ENCODE assay signal across 20 mouse cellular contexts in genomic region chr11:22247069-22247468, GRCm38 (mm10).
A peak's percentile ranks its signal among the peaks of the same experiment; 100 is the strongest.
DNase-seq lines count a peak whose midpoint lies in the region; TF ChIP-seq lines count a peak whose summit lies in the region.
"Had no signal": no experiment of that assay in that cellular context is flagged by ENCODE, and none has a peak within 500 bp of the region (broad histone marks: within the 10 kb centered on the region; RNA-seq: fewer than 3 reads in every experiment).

No protein-coding gene starts in this region.

- H3K79me2 ChIP-seq in C2C12 (ENCODE audit: control insufficient read depth, insufficient read depth), result no peaks in the 10 kb centered on the region

- peak; percentile 26 for DNase-seq in lung, postnatal 36 days
- no peak for DNase-seq in lung, postnatal 4 days
- DNase-seq in R1 (ENCODE audit: low read depth, low spot score), result peak; percentile 44
- peak; percentile 41 to 46 for DNase-seq in heart, postnatal 14 days
- DNase-seq in spleen, postnatal 14 days (ENCODE audit: low spot score in 2 of 2), result no peak
- no peak for DNase-seq in left cerebral cortex, postnatal 36 days (ENCODE audit: low spot score in 2 of 2)
- DNase-seq in adrenal gland, postnatal 25 days, result no peak
- DNase-seq: adrenal gland, postnatal 14 days; cerebellum, adult 8-10 months; lung, adult 2 months; right cerebral cortex, postnatal 14 days; thymus, postnatal 14 days had no signal

- no peak for TF ChIP-seq CTCF in C2C12 (IDR thresholded peaks at IDR 0.05; ENCODE audit: control insufficient read depth, insufficient read depth, insufficient read length)

- H3K79me3 ChIP-seq in C2C12 (ENCODE audit: low read depth), result no peaks in the 10 kb centered on the region

- H3ac ChIP-seq in C2C12 (ENCODE audit: control insufficient read depth, insufficient read length, low read depth), result peak overlapping the region; percentile 30

- no peak overlapping the region for H3K4me3 ChIP-seq in C2C12 (ENCODE audit: insufficient read depth, poor library complexity, severe bottlenecking)
- H3K4me3 ChIP-seq: forebrain, embryonic 10.5 days; kidney, embryonic 15.5 days; limb, embryonic 12.5 days; liver, embryonic 12.5 days; midbrain, embryonic 12.5 days; neural tube, embryonic 13.5 days; stomach, embryonic 15.5 days had no signal

- intact Hi-C loops in heart, postnatal 14 days (cut with DNase I), result no loop called here
- intact Hi-C loops in left cerebral cortex, postnatal 36 days (cut with DNase I), result no loop called here

- no peaks in the 10 kb centered on the region for H3K27me3 ChIP-seq in C2C12 (ENCODE audit: control insufficient read depth, insufficient read depth, insufficient read length)
- H3K27me3 ChIP-seq: kidney, embryonic 15.5 days; limb, embryonic 12.5 days; liver, embryonic 12.5 days; midbrain, embryonic 12.5 days; neural tube, embryonic 13.5 days; stomach, embryonic 15.5 days had no signal

- no peaks in the 10 kb centered on the region for H3K36me3 ChIP-seq in C2C12 (ENCODE audit: control insufficient read depth, insufficient read depth)
- H3K36me3 ChIP-seq: kidney, embryonic 15.5 days; limb, embryonic 12.5 days; liver, embryonic 12.5 days; midbrain, embryonic 12.5 days; neural tube, embryonic 13.5 days; stomach, embryonic 15.5 days had no signal

TF ChIP-seq in C2C12, 6 proteins besides CTCF, POLR2A, EP300 and RAD21:
- TF ChIP-seq MYOG (IDR thresholded peaks at IDR 0.05; ENCODE audit: control insufficient read depth, extremely low read depth, insufficient read length) (no peak), USF1 (IDR thresholded peaks at IDR 0.05; ENCODE audit: low read depth) (no peak), FOSL1 (IDR thresholded peaks at IDR 0.05; ENCODE audit: insufficient read depth, low read length, poor library complexity, severe bottlenecking) (no peak), MYOD1 (IDR thresholded peaks at IDR 0.05; ENCODE audit: control insufficient read depth, insufficient read length, low read depth) (no peak), MAX (IDR thresholded peaks at IDR 0.05) (no peak), CEBPB (IDR thresholded peaks at IDR 0.05; ENCODE audit: low read depth) (no peak)
TF ChIP-seq in C2C12: peak in this region for 0.

Comparison
In these comparisons a context has a peak if more than half of its experiments do, and no peak if none do; other contexts are left out.
1. DNase-seq: peak in lung, postnatal 36 days (single experiment), R1 (single experiment) and heart, postnatal 14 days (2 of 2); none in lung, postnatal 4 days (0 of 2), spleen, postnatal 14 days (0 of 2), left cerebral cortex, postnatal 36 days (0 of 2) and adrenal gland, postnatal 25 days (single experiment).